ENCODE assay signal across 27 mouse cellular contexts in the genomic region with DNA sequence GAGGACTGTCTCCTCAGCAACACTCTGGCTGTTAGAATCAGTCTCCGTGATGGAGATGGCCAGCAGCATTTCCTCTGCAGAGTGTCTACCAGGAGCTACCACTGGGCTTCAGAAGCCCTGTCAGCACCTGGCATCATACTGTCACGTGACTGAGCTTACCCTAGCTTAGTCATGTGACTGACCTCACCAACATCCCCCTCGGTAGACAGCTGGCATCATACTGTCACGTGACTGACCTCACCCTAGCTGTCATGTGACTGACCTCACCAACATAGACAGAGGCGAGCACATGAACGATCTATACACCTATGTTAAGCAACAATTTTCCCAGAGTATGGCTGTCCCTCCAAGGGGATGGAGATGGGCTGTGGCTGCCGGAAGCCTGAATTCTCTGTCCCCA. TPM values are rescaled to one million over a fixed set of nuclear protein-coding genes. Genes with fewer than 3 reads are reported as not detected.
DNase-seq lines count a peak whose midpoint lies in the region; ATAC-seq and TF ChIP-seq lines count a peak whose summit lies in the region.
"Had no signal": no experiment of that assay in that cellular context is flagged by ENCODE, and none has a peak within 500 bp of the region (broad histone marks: within the 10 kb centered on the region; RNA-seq: fewer than 3 reads in every experiment).

No protein-coding gene starts in this region.

- no peak for TF ChIP-seq POLR2A in CH12.LX (IDR thresholded peaks at IDR 0.05; ENCODE audit: low read depth, low read length)

- no peaks in the 10 kb centered on the region for H3K36me3 ChIP-seq in megakaryocyte, embryonic 14.5 days (replicated peaks; ENCODE audit: low read length)
- H3K36me3 ChIP-seq in CH12.LX (replicated peaks in 1 of 2; ENCODE audit: control insufficient read depth in 1 of 2, insufficient read depth in 1 of 2, low read length in 1 of 2) (no peaks in the 10 kb centered on the region), macrophage (ENCODE audit: inconsistent target) (no peaks in the 10 kb centered on the region)
- no peaks in the 10 kb centered on the region for H3K36me3 ChIP-seq in liver, embryonic 11.5 days (ENCODE audit: control insufficient read depth, insufficient read depth, low read length)
- H3K36me3 ChIP-seq: heart, embryonic 15.5 days; kidney, embryonic 15.5 days; limb, embryonic 13.5 days; lung, embryonic 15.5 days had no signal

- H3K4me1 ChIP-seq in megakaryocyte, embryonic 14.5 days: peaks cover 5% of the 10 kb centered on the region
- peaks cover 7 to 17% of the 10 kb centered on the region in 2 experiments for H3K4me1 ChIP-seq in CH12.LX (ENCODE audit: control insufficient read depth in 1 of 2, insufficient read depth in 2 of 2)
- no peaks in the 10 kb centered on the region for H3K4me1 ChIP-seq in liver, embryonic 11.5 days (replicated peaks; ENCODE audit: control insufficient read depth, insufficient read depth, low read length)
- H3K4me1 ChIP-seq: heart, embryonic 15.5 days; kidney, embryonic 15.5 days; limb, embryonic 13.5 days; lung, embryonic 15.5 days had no signal

- WGBS in macrophage (ENCODE audit: missing documents): 72% methylated on average over 7 of the region's 7 CpGs
- WGBS in liver, embryonic 11.5 days: 72% methylated on average over 7 of the region's 7 CpGs

- H3K4me2 ChIP-seq in CH12.LX (ENCODE audit: insufficient read depth, low read depth, poor library complexity, severe bottlenecking): no peak overlapping the region
- H3K4me2 ChIP-seq in liver, embryonic 11.5 days: no peak overlapping the region
- H3K4me2 ChIP-seq: heart, embryonic 15.5 days; hindbrain, embryonic 14.5 days; kidney, embryonic 15.5 days; limb, embryonic 13.5 days; lung, embryonic 15.5 days; midbrain, embryonic 11.5 days had no signal

- H3K27me3 ChIP-seq in megakaryocyte, embryonic 14.5 days (replicated peaks): peaks cover 46% of the 10 kb centered on the region
- peaks cover 3% of the 10 kb centered on the region for H3K27me3 ChIP-seq in CH12.LX (replicated peaks)
- H3K27me3 ChIP-seq in liver, embryonic 11.5 days (replicated peaks; ENCODE audit: control insufficient read depth, insufficient read depth, low read length): 0 out of 2 replicates have a peak, but pooled peaks cover 3% of the 10 kb centered on the region
- H3K27me3 ChIP-seq: kidney, embryonic 15.5 days; lung, embryonic 15.5 days; Patski had no signal

- ATAC-seq in megakaryocyte, adult 5-6 weeks (ENCODE audit: poor library complexity, severe bottlenecking): no peak
- no peak for ATAC-seq in liver, embryonic 11.5 days (replicated peaks; ENCODE audit: low FRiP score)
- ATAC-seq: forebrain, postnatal 0 days; inflammation-experienced regulatory T-cells, adult 6 months; Patski had no signal

- dilution Hi-C loops in CH12.LX (cut with MboI; ENCODE audit: extremely low pct_ligation_motif_present, extremely low pct_unique_long_range_greater_than_20kb, low sequenced_read_pairs): no loop called here

- H3K27ac ChIP-seq in CH12.LX (ENCODE audit: insufficient read depth, low read depth): no peak overlapping the region
- H3K27ac ChIP-seq in macrophage: peak overlapping the region; percentile 56
- H3K27ac ChIP-seq in liver, embryonic 11.5 days (ENCODE audit: low read depth, low read length): no peak overlapping the region
- H3K27ac ChIP-seq: heart, embryonic 15.5 days; hindbrain, embryonic 14.5 days; kidney, embryonic 15.5 days; limb, embryonic 13.5 days; liver, embryonic 14.5 days; lung, embryonic 15.5 days had no signal

- no peaks in the 10 kb centered on the region for H3K9me3 ChIP-seq in megakaryocyte, embryonic 14.5 days
- no peaks in the 10 kb centered on the region for H3K9me3 ChIP-seq in CH12.LX (replicated peaks; ENCODE audit: low read length)
- no peaks in the 10 kb centered on the region for H3K9me3 ChIP-seq in liver, embryonic 11.5 days (ENCODE audit: control insufficient read depth, low read length)
- H3K9me3 ChIP-seq: heart, embryonic 15.5 days; kidney, embryonic 15.5 days; limb, embryonic 13.5 days; lung, embryonic 15.5 days had no signal

- peak overlapping the region; percentile 21 for H3K4me3 ChIP-seq in megakaryocyte, embryonic 14.5 days (replicated peaks)
- H3K4me3 ChIP-seq in CH12.LX (replicated peaks in 1 of 3; ENCODE audit: low read depth in 2 of 3, low read length in 2 of 3, poor library complexity in 1 of 3): no peak overlapping the region
- H3K4me3 ChIP-seq in macrophage (ENCODE audit: inconsistent target): no peak overlapping the region
- no peak overlapping the region for H3K4me3 ChIP-seq in liver, embryonic 11.5 days (ENCODE audit: low read depth, low read length)
- H3K4me3 ChIP-seq: heart, embryonic 15.5 days; kidney, embryonic 15.5 days; limb, embryonic 13.5 days; lung, embryonic 15.5 days had no signal

- no peak for TF ChIP-seq CTCF in CH12.LX (conservative IDR thresholded peaks at IDR 0.05 in 1 of 2, IDR thresholded peaks at IDR 0.05 in 1 of 2; ENCODE audit: low read depth in 2 of 2, low read length in 2 of 2)

- in situ Hi-C loops in CH12.LX (cut with MboI; ENCODE audit: low pct_ligation_motif_present, low pct_unique_long_range_greater_than_20kb, low sequenced_read_pairs): no loop called here

- no peak for TF ChIP-seq RAD21 in CH12.LX (IDR thresholded peaks at IDR 0.05; ENCODE audit: low read depth, low read length)

- no peak overlapping the region for H3K9ac ChIP-seq in CH12.LX (ENCODE audit: insufficient read depth, low read depth)
- no peak overlapping the region for H3K9ac ChIP-seq in liver, embryonic 11.5 days (ENCODE audit: low read depth, low read length)
- H3K9ac ChIP-seq: forebrain, postnatal 0 days; heart, embryonic 15.5 days; hindbrain, embryonic 14.5 days; kidney, embryonic 15.5 days; limb, embryonic 13.5 days; liver, embryonic 14.5 days; lung, embryonic 15.5 days had no signal

- H3K79me2 ChIP-seq in CH12.LX (replicated peaks; ENCODE audit: control insufficient read depth, extremely low read depth, insufficient read depth, poor library complexity, severe bottlenecking): no peaks in the 10 kb centered on the region
- H3K79me2 ChIP-seq in macrophage (ENCODE audit: inconsistent target): no peaks in the 10 kb centered on the region

- TF ChIP-seq EP300 in CH12.LX (IDR thresholded peaks at IDR 0.05; ENCODE audit: low read length): no peak

- DNase-seq in 416B (ENCODE audit: low read depth): peak; percentile 39
- DNase-seq in CH12.LX (ENCODE audit: extremely low read depth): peak; percentile 45
- no peak for DNase-seq in kidney, adult 18-20 months
- no peak for DNase-seq in liver, embryonic 11.5 days (ENCODE audit: low spot score)
- DNase-seq: adrenal gland, adult 2 months; cerebellum, adult 11-12 months; cerebellum, postnatal 14 days; forebrain, postnatal 0 days; gastrocnemius, postnatal 25 days; heart, postnatal 4 days; kidney, postnatal 36 days; layer of hippocampus, postnatal 36 days; lung, postnatal 4 days; right cerebral cortex, postnatal 25 days; spleen, adult 18-20 months had no signal

RNA-seq across cellular contexts. Expression of a gene that starts 15.0 kb away (rescaled TPM):
- polyA plus RNA-seq in megakaryocyte, embryonic 14.5 days (2012; ENCODE audit: insufficient read depth, low replicate concordance): 0.31 and 1.4 TPM in 2 replicates
- total RNA-seq in megakaryocyte, adult 5-6 weeks (2015): 0.25 TPM in 1 of 2 replicates, not detected in the other
- not detected in 2 replicates for total RNA-seq in megakaryocyte, adult 5-6 weeks (2017)
- not detected in 2 replicates for total RNA-seq in CH12.LX (2012; rRNA removed)
- total RNA-seq in CH12.LX (2014; rRNA removed): not detected in 2 replicates
- not detected in 2 replicates for polyA plus RNA-seq in CH12.LX (2012; ENCODE audit: insufficient read length, low read depth)
- total RNA-seq in macrophage (2018; cell fraction: chromatin; rRNA removed): 10 to 100 TPM in 22 of 26 experiments, 1 to 10 TPM in 4; 6.7 to 69.7 (median 19.2) TPM
- total RNA-seq in macrophage (2018; cell fraction: cytosol; rRNA removed): 10 to 100 TPM in 14 of 26 experiments, 1 to 10 TPM in 12; 4.3 to 30.6 (median 15.9) TPM
- total RNA-seq in macrophage (2018; cell fraction: nucleus; rRNA removed): 10 to 100 TPM in 24 of 26 experiments, 1 to 10 TPM in 2; 7.6 to 53.1 (median 15.8) TPM
- 11.1 to 28.2 TPM (median 13.4 TPM) in 3 replicates for polyA plus RNA-seq in macrophage (2018)
- polyA plus RNA-seq in liver, embryonic 11.5 days (2014; fragmentation: Nextera tagmentation; extraction: Ambion mirVana): 0.32 and 0.38 TPM in 2 replicates
- polyA plus RNA-seq: inflammation-experienced regulatory T-cells, adult 6 months had no signal

RNA-seq across cellular contexts. Expression of a gene that starts 16.2 kb away (rescaled TPM):
- polyA plus RNA-seq in megakaryocyte, embryonic 14.5 days (2012; ENCODE audit: insufficient read depth, low replicate concordance): 0.15 TPM in 1 of 2 replicates, not detected in the other
- 0.09 TPM in 1 of 2 replicates, not detected in the other for total RNA-seq in megakaryocyte, adult 5-6 weeks (2015)
- 0.15 TPM in 1 of 2 replicates, not detected in the other for total RNA-seq in megakaryocyte, adult 5-6 weeks (2017)
- total RNA-seq in CH12.LX (2012; rRNA removed) (0.08 and 0.21 TPM in 2 replicates), CH12.LX (2014; rRNA removed) (0.08 TPM in 1 of 2 replicates, not detected in the other)
- polyA plus RNA-seq in CH12.LX (2012; ENCODE audit: insufficient read length, low read depth) (0.56 and 0.61 TPM in 2 replicates), macrophage (2018) (0.23 to 0.27 TPM (median 0.26 TPM) in 3 replicates)
- total RNA-seq in macrophage (2018; cell fraction: chromatin; rRNA removed): 1 to 10 TPM in 1 of 26 experiments, under 1 TPM in 6, not detected in 19; 0.21 to 1.2 (median 0.62) TPM
- total RNA-seq in macrophage (2018; cell fraction: cytosol; rRNA removed): under 1 TPM; 0.04 to 0.59 (median 0.26) TPM
- total RNA-seq in macrophage (2018; cell fraction: nucleus; rRNA removed): 1 to 10 TPM in 2 of 26 experiments, under 1 TPM in 20, not detected in 4; 0.24 to 1.4 (median 0.46) TPM
- not detected in 2 replicates for polyA plus RNA-seq in liver, embryonic 11.5 days (2014; fragmentation: Nextera tagmentation; extraction: Ambion mirVana)
- polyA plus RNA-seq: inflammation-experienced regulatory T-cells, adult 6 months had no signal

RNA-seq across cellular contexts. Expression of a gene that starts 16.4 kb away (rescaled TPM):
- polyA plus RNA-seq in megakaryocyte, embryonic 14.5 days (2012; ENCODE audit: insufficient read depth, low replicate concordance): 0.70 TPM in 1 of 2 replicates, not detected in the other
- total RNA-seq in megakaryocyte, adult 5-6 weeks (2015): 0.41 and 0.49 TPM in 2 replicates
- total RNA-seq in megakaryocyte, adult 5-6 weeks (2017): 0.08 and 0.44 TPM in 2 replicates
- total RNA-seq in CH12.LX (2012; rRNA removed) (4.7 and 4.8 TPM in 2 replicates), CH12.LX (2014; rRNA removed) (2.3 and 2.8 TPM in 2 replicates)
- polyA plus RNA-seq in CH12.LX (2012; ENCODE audit: insufficient read length, low read depth) (5.5 and 6.6 TPM in 2 replicates), macrophage (2018) (1.5 to 2.8 TPM (median 1.5 TPM) in 3 replicates)
- total RNA-seq in macrophage (2018; cell fraction: chromatin; rRNA removed): 1 to 10 TPM in 5 of 26 experiments, under 1 TPM in 14, not detected in 7; 0.18 to 2.4 (median 0.49) TPM
- 1 to 10 TPM; 1.1 to 3.5 (median 1.9) TPM for total RNA-seq in macrophage (2018; cell fraction: cytosol; rRNA removed)
- total RNA-seq in macrophage (2018; cell fraction: nucleus; rRNA removed): 1 to 10 TPM in 11 of 26 experiments, under 1 TPM in 15; 0.29 to 3.4 (median 0.92) TPM
- 2.0 and 2.5 TPM in 2 replicates for polyA plus RNA-seq in liver, embryonic 11.5 days (2014; fragmentation: Nextera tagmentation; extraction: Ambion mirVana)

RNA-seq across cellular contexts. Expression of a gene that starts 35.8 kb away (rescaled TPM):
- 11.8 and 25.3 TPM in 2 replicates for polyA plus RNA-seq in megakaryocyte, embryonic 14.5 days (2012; ENCODE audit: insufficient read depth, low replicate concordance)
- total RNA-seq in megakaryocyte, adult 5-6 weeks (2015): 4.0 and 4.1 TPM in 2 replicates
- total RNA-seq in megakaryocyte, adult 5-6 weeks (2017): 7.4 and 7.9 TPM in 2 replicates
- total RNA-seq in CH12.LX (2012; rRNA removed) (9.5 and 10.9 TPM in 2 replicates), CH12.LX (2014; rRNA removed) (3.3 and 4.5 TPM in 2 replicates)
- polyA plus RNA-seq in CH12.LX (2012; ENCODE audit: insufficient read length, low read depth) (4.0 and 4.6 TPM in 2 replicates), macrophage (2018) (7.6 to 21.0 TPM (median 11.5 TPM) in 3 replicates)
- total RNA-seq in macrophage (2018; cell fraction: chromatin; rRNA removed): 10 to 100 TPM in 4 of 26 experiments, 1 to 10 TPM in 22; 2.2 to 16.6 (median 5.0) TPM
- 10 to 100 TPM in 15 of 26 experiments, 1 to 10 TPM in 11; 5.3 to 27.6 (median 13.8) TPM for total RNA-seq in macrophage (2018; cell fraction: cytosol; rRNA removed)
- total RNA-seq in macrophage (2018; cell fraction: nucleus; rRNA removed): 10 to 100 TPM in 15 of 26 experiments, 1 to 10 TPM in 11; 5.4 to 25.1 (median 10.6) TPM
- 0.97 and 1.4 TPM in 2 replicates for polyA plus RNA-seq in liver, embryonic 11.5 days (2014; fragmentation: Nextera tagmentation; extraction: Ambion mirVana)

RNA-seq across cellular contexts. Expression of a gene that starts 53.3 kb away (rescaled TPM):
- polyA plus RNA-seq in megakaryocyte, embryonic 14.5 days (2012; ENCODE audit: insufficient read depth, low replicate concordance): 2.7 and 9.7 TPM in 2 replicates
- 108 and 109 TPM in 2 replicates for total RNA-seq in megakaryocyte, adult 5-6 weeks (2015)
- total RNA-seq in megakaryocyte, adult 5-6 weeks (2017): 57.0 and 66.9 TPM in 2 replicates
- total RNA-seq in CH12.LX (2012; rRNA removed): 4.7 and 8.6 TPM in 2 replicates
- 1.2 and 1.3 TPM in 2 replicates for total RNA-seq in CH12.LX (2014; rRNA removed)
- 2.5 and 2.7 TPM in 2 replicates for polyA plus RNA-seq in CH12.LX (2012; ENCODE audit: insufficient read length, low read depth)
- total RNA-seq in macrophage (2018; cell fraction: chromatin; rRNA removed): 10 to 100 TPM in 19 of 26 experiments, 1 to 10 TPM in 7; 4.7 to 39.2 (median 15.6) TPM
- 100 to 1,000 TPM in 16 of 26 experiments, 10 to 100 TPM in 10; 77.0 to 199 (median 125) TPM for total RNA-seq in macrophage (2018; cell fraction: cytosol; rRNA removed)
- 100 to 1,000 TPM in 10 of 26 experiments, 10 to 100 TPM in 16; 22.2 to 149 (median 94.6) TPM for total RNA-seq in macrophage (2018; cell fraction: nucleus; rRNA removed)
- 146 to 274 TPM (median 178 TPM) in 3 replicates for polyA plus RNA-seq in macrophage (2018)
- 21.1 and 22.7 TPM in 2 replicates for polyA plus RNA-seq in liver, embryonic 11.5 days (2014; fragmentation: Nextera tagmentation; extraction: Ambion mirVana)

Comparison
In these comparisons a context has a peak if more than half of its experiments do, and no peak if none do; other contexts are left out.
1. DNase-seq: peak in 416B (single experiment) and CH12.LX (single experiment); none in kidney, adult 18-20 months (single experiment) and liver, embryonic 11.5 days (single experiment).